Mouse (Mus musculus) G1E (cell line): ENCODE data around the gene Ebf1.

Experiments
- CTCF ChIP-seq: IDR thresholded peaks from 2 replicates; pipeline ENCODE4 v1.5.1; 2012; ENCODE audit warnings: low read depth, low read length, inconsistent platforms, mixed read lengths
- GATA1 ChIP-seq: IDR thresholded peaks from 2 replicates; pipeline ENCODE4 v1.6.1; 2012; ENCODE audit warnings: borderline replicate concordance, low read length, inconsistent platforms, mixed read lengths
- TAL1 ChIP-seq: conservative IDR thresholded peaks from 2 replicates; pipeline ENCODE4 v1.6.1; 2012; ENCODE audit warnings: low read depth, low read length, inconsistent platforms, mixed read lengths

GRCm38 (mm10) chr11:44754336-44754735, 137.2 kb downstream of the Ebf1 start:
- no peak for TF ChIP-seq CTCF
- no peak for TF ChIP-seq TAL1
- TF ChIP-seq GATA1: no peak
